Mouse (Mus musculus) small intestine, adult 2 months (tissue): ENCODE results near the gene Mre11a.

ENCODE experiments used
- CTCF ChIP-seq: fragments of 200-500 bp; IDR thresholded peaks from 2 replicates; pipeline ENCODE4 v1.5.1; 2012; ENCODE audit warnings: low read depth, mild to moderate bottlenecking, control low read depth, inconsistent platforms, low read length, moderate library complexity, mixed read lengths; ENCODE audit not compliant: insufficient replicate concordance, insufficient read length; ENCODE audit errors: extremely low read depth
- POLR2A ChIP-seq: fragments of 200-500 bp; IDR thresholded peaks from 2 replicates; pipeline ENCODE4 v1.6.1; 2012; ENCODE audit warnings: low read depth, mild to moderate bottlenecking, control low read depth, inconsistent platforms, low read length, moderate library complexity

DNA sequence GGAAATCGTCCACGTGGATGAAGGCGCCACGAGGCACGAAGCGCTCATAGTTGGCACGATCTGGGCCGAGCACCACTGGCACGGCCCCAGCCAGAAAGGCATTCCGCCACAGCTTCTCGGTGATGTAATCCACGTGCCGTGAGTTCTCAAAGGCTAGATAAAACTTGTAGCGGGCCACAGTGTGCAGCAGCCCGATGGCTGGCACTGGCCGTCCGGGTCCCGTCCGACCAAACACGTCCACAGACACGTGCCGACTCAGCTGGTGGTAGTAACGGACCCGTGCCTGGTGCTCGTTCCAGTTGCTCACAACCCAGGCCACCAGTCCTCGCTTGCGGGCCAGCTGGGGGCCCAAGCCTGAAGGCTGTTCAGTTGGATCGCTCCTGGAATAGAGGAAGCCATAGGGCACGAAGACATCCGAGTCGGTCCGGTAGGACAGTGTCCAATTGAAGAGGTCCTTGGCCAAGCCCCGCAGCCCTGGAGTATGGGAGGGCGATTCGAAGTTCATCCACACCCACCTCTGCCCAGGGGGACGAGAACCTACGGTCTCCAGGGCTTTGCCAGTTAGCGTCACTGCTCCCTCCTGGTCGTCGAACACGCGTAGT lies 33.5 kb upstream of the Mre11a start:
- TF ChIP-seq CTCF, result no peak
- TF ChIP-seq POLR2A, result no peak
